In the genomic region with DNA sequence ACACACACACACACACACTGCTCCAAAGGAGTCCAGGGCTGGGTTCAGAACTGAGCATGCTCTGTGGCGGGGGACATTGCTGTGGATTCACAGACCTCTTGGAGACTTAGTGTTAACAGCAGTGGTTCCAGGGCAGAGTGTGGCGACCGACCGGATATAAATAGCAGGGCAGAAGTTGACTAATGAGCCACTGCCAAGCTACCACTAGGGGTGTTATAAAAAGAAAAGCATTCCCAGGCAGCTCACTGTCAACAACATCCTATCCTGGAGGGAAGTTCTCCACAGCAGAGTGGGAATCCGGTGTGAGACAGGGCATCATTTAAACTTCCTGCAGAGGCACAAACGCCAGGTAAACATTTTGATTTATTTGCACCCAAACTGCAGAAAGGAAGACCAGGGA, we compare ENCODE assay signal across 12 mouse cellular contexts. TPM values are rescaled to one million over a fixed set of nuclear protein-coding genes. Genes with fewer than 3 reads are reported as not detected.
DNase-seq lines count a peak whose midpoint lies in the region; ATAC-seq and TF ChIP-seq lines count a peak whose summit lies in the region.
"Had no signal": no experiment of that assay in that cellular context is flagged by ENCODE, and none has a peak within 500 bp of the region (broad histone marks: within the 10 kb centered on the region; RNA-seq: fewer than 3 reads in every experiment).

No protein-coding gene starts in this region.

- H3K4me2 ChIP-seq in lung, embryonic 14.5 days = no peak overlapping the region
- no peak overlapping the region for H3K4me2 ChIP-seq in kidney, embryonic 16.5 days (replicated peaks; ENCODE audit: low read depth, low read length)
- no peak overlapping the region for H3K4me2 ChIP-seq in midbrain, embryonic 16.5 days (ENCODE audit: low read length)
- H3K4me2 ChIP-seq: stomach, embryonic 15.5 days had no signal

- H3K27ac ChIP-seq in lung, embryonic 14.5 days (ENCODE audit: low read depth) = no peak overlapping the region
- peak overlapping the region; percentile 86 for H3K27ac ChIP-seq in heart, adult 2 months
- H3K27ac ChIP-seq in kidney, embryonic 16.5 days (ENCODE audit: low read length) = no peak overlapping the region
- no peak overlapping the region for H3K27ac ChIP-seq in midbrain, embryonic 16.5 days (ENCODE audit: low read length)
- no peak overlapping the region for H3K27ac ChIP-seq in limb, embryonic 10.5 days
- H3K27ac ChIP-seq: liver, embryonic 14.5 days; stomach, embryonic 15.5 days had no signal

- ATAC-seq in lung, embryonic 14.5 days (ENCODE audit: insufficient read depth) = peak; percentile 23; the same call in 1 of the 2 replicates
- peak; percentile 58; the same call in 1 of the 2 replicates for ATAC-seq in kidney, embryonic 16.5 days (ENCODE audit: low FRiP score, low TSS enrichment)
- no peak for ATAC-seq in midbrain, embryonic 16.5 days
- ATAC-seq: Patski had no signal

- TF ChIP-seq CTCF in lung, embryonic 14.5 days (IDR thresholded peaks at IDR 0.05; ENCODE audit: low read depth) = peak; percentile 51
- no peak for TF ChIP-seq CTCF in lung, adult 2 months (IDR thresholded peaks at IDR 0.05; ENCODE audit: insufficient read depth, low read length)
- peak; percentile 69 for TF ChIP-seq CTCF in heart, adult 2 months (IDR thresholded peaks at IDR 0.05)

- no peaks in the 10 kb centered on the region for H3K9me3 ChIP-seq in lung, embryonic 14.5 days (ENCODE audit: low read depth, low read length)
- no peaks in the 10 kb centered on the region for H3K9me3 ChIP-seq in kidney, embryonic 16.5 days (ENCODE audit: low read length)
- no peaks in the 10 kb centered on the region for H3K9me3 ChIP-seq in midbrain, embryonic 16.5 days (replicated peaks; ENCODE audit: control insufficient read depth, low read length, poor library complexity, severe bottlenecking)
- H3K9me3 ChIP-seq in limb, embryonic 10.5 days (replicated peaks) = no peaks in the 10 kb centered on the region
- H3K9me3 ChIP-seq: stomach, embryonic 15.5 days had no signal

- intact Hi-C loops in heart, adult 2 months (cut with DNase I) = no loop called here

- no peak for TF ChIP-seq POLR2A in lung, adult 2 months (IDR thresholded peaks at IDR 0.05; ENCODE audit: borderline replicate concordance, extremely low read depth, low read depth, low read length)
- TF ChIP-seq POLR2A in heart, adult 2 months (IDR thresholded peaks at IDR 0.05; ENCODE audit: insufficient read depth, low read depth, low read length) = peak; percentile 70

- H3K27me3 ChIP-seq in lung, embryonic 14.5 days (ENCODE audit: insufficient read depth, low read length) = peaks cover 13% of the 10 kb centered on the region
- no peaks in the 10 kb centered on the region for H3K27me3 ChIP-seq in heart, adult 2 months (ENCODE audit: control insufficient read depth, insufficient read depth, low read length)
- H3K27me3 ChIP-seq in kidney, embryonic 16.5 days (ENCODE audit: insufficient read depth, low read length) = peaks cover 24% of the 10 kb centered on the region
- peaks cover 1% of the 10 kb centered on the region for H3K27me3 ChIP-seq in midbrain, embryonic 16.5 days (ENCODE audit: control insufficient read depth, insufficient read depth, low read depth, low read length)
- peaks cover 14% of the 10 kb centered on the region for H3K27me3 ChIP-seq in limb, embryonic 10.5 days (ENCODE audit: low read depth, poor library complexity, severe bottlenecking)

- WGBS in lung, embryonic 14.5 days = 18% methylated on average over 6 of the region's 6 CpGs
- 13% methylated on average over 6 of the region's 6 CpGs for WGBS in lung, adult 2 months
- WGBS in heart, adult 2 months = 11% methylated on average over 6 of the region's 6 CpGs
- 22% methylated on average over 6 of the region's 6 CpGs for WGBS in kidney, embryonic 16.5 days
- WGBS in midbrain, embryonic 16.5 days = 52% methylated on average over 6 of the region's 6 CpGs
- WGBS in limb, embryonic 10.5 days = 40% methylated on average over 6 of the region's 6 CpGs

- H3K4me3 ChIP-seq in lung, embryonic 14.5 days (ENCODE audit: low read depth, low read length) = no peak overlapping the region
- H3K4me3 ChIP-seq in lung, adult 2 months (replicated peaks; ENCODE audit: extremely low read depth, low read depth, low read length) = no peak overlapping the region
- H3K4me3 ChIP-seq in heart, adult 2 months = peak overlapping the region; percentile 49
- no peak overlapping the region for H3K4me3 ChIP-seq in kidney, embryonic 16.5 days (ENCODE audit: low read length)
- no peak overlapping the region for H3K4me3 ChIP-seq in midbrain, embryonic 16.5 days (ENCODE audit: low read depth, low read length)
- no peak overlapping the region for H3K4me3 ChIP-seq in limb, embryonic 10.5 days
- H3K4me3 ChIP-seq: stomach, embryonic 15.5 days had no signal

- H3K36me3 ChIP-seq in lung, embryonic 14.5 days (ENCODE audit: insufficient read depth) = no peaks in the 10 kb centered on the region
- peaks cover 8% of the 10 kb centered on the region for H3K36me3 ChIP-seq in heart, adult 2 months (ENCODE audit: control insufficient read depth, insufficient read depth, low read length)
- H3K36me3 ChIP-seq in kidney, embryonic 16.5 days (ENCODE audit: insufficient read depth, low read length) = no peaks in the 10 kb centered on the region
- no peaks in the 10 kb centered on the region for H3K36me3 ChIP-seq in midbrain, embryonic 16.5 days (ENCODE audit: control insufficient read depth, insufficient read depth, low read length)
- H3K36me3 ChIP-seq in limb, embryonic 10.5 days = no peaks in the 10 kb centered on the region
- H3K36me3 ChIP-seq: stomach, embryonic 15.5 days had no signal

- no peak overlapping the region for H3K9ac ChIP-seq in lung, embryonic 14.5 days
- H3K9ac ChIP-seq in heart, adult 2 months (ENCODE audit: low read depth, low read length) = peak overlapping the region; percentile 61
- no peak overlapping the region for H3K9ac ChIP-seq in kidney, embryonic 16.5 days (replicated peaks; ENCODE audit: low read length)
- H3K9ac ChIP-seq in midbrain, embryonic 16.5 days (ENCODE audit: low read depth, low read length) = no peak overlapping the region
- H3K9ac ChIP-seq: liver, embryonic 14.5 days; stomach, embryonic 15.5 days had no signal

- H3K4me1 ChIP-seq in lung, embryonic 14.5 days (ENCODE audit: insufficient read depth) = no peaks in the 10 kb centered on the region
- peaks cover 3% of the 10 kb centered on the region; the same call in 1 of the 2 replicates for H3K4me1 ChIP-seq in lung, adult 2 months (ENCODE audit: control insufficient read depth, insufficient read depth, low read length)
- peaks cover 4% of the 10 kb centered on the region for H3K4me1 ChIP-seq in heart, adult 2 months (ENCODE audit: control insufficient read depth, insufficient read depth, low read length)
- 0 out of 2 replicates have a peak, but pooled peaks cover 2% of the 10 kb centered on the region for H3K4me1 ChIP-seq in kidney, embryonic 16.5 days (ENCODE audit: insufficient read depth, low read length)
- no peaks in the 10 kb centered on the region for H3K4me1 ChIP-seq in midbrain, embryonic 16.5 days (ENCODE audit: control insufficient read depth, insufficient read depth, low read length)
- H3K4me1 ChIP-seq in limb, embryonic 10.5 days = peaks cover 13% of the 10 kb centered on the region; the same call in 1 of the 2 replicates
- H3K4me1 ChIP-seq: stomach, embryonic 15.5 days had no signal

- no peak for TF ChIP-seq EP300 in heart, adult 2 months (IDR thresholded peaks at IDR 0.05; ENCODE audit: insufficient read depth, low read depth, low read length)

- H3K79me2 ChIP-seq in heart, adult 2 months (replicated peaks; ENCODE audit: control insufficient read depth, insufficient read depth, low read length) = no peaks in the 10 kb centered on the region; the same call in 1 of the 2 replicates

- peak; percentile 54 for DNase-seq in lung, embryonic 14.5 days
- no peak for DNase-seq in lung, adult 2 months
- DNase-seq in heart, adult 2 months = peak in 1 of 2 experiments; percentile 64
- peak; percentile 84 for DNase-seq in skeletal muscle tissue, adult 2 months (ENCODE audit: low read depth, low spot score)
- no peak for DNase-seq in limb, embryonic 10.5 days (ENCODE audit: low spot score)

RNA-seq across cellular contexts. Expression of a gene that starts 38.0 kb away (rescaled TPM):
- not detected in 2 replicates for polyA plus RNA-seq in lung, embryonic 14.5 days (2014; fragmentation: Nextera tagmentation; extraction: Ambion mirVana)
- 2.2 and 3.0 TPM in 2 replicates for polyA plus RNA-seq in lung, adult 2 months (2012; rRNA removed)
- total RNA-seq in heart, adult 2 months (2021) = under 1 TPM in 1 of 2 experiments, not detected in 1; 0.34 TPM
- polyA plus RNA-seq in heart, adult 2 months (2012; rRNA removed) = 1.0 and 3.6 TPM in 2 replicates
- polyA plus RNA-seq in kidney, embryonic 16.5 days (2015; fragmentation: Nextera tagmentation; extraction: Ambion mirVana) = 1.1 TPM in 2 replicates
- polyA plus RNA-seq in midbrain, embryonic 16.5 days (2015; fragmentation: Nextera tagmentation; extraction: Ambion mirVana) = 0.16 and 0.32 TPM in 2 replicates
- polyA plus RNA-seq in limb, embryonic 10.5 days (2016; fragmentation: Nextera tagmentation; extraction: Ambion mirVana) = 0.26 and 0.28 TPM in 2 replicates
- polyA plus RNA-seq: neural tube, embryonic 14.5 days had no signal

RNA-seq across cellular contexts. Expression of a gene that starts 48.4 kb away (rescaled TPM):
- polyA plus RNA-seq in lung, embryonic 14.5 days (2014; fragmentation: Nextera tagmentation; extraction: Ambion mirVana) = 57.8 and 61.9 TPM in 2 replicates
- 10.5 and 13.2 TPM in 2 replicates for polyA plus RNA-seq in lung, adult 2 months (2012; rRNA removed)
- 10 to 100 TPM; 14.5 to 20.9 TPM for total RNA-seq in heart, adult 2 months (2021)
- 11.1 and 19.9 TPM in 2 replicates for polyA plus RNA-seq in heart, adult 2 months (2012; rRNA removed)
- polyA plus RNA-seq in kidney, embryonic 16.5 days (2015; fragmentation: Nextera tagmentation; extraction: Ambion mirVana) = 54.1 and 54.4 TPM in 2 replicates
- polyA plus RNA-seq in midbrain, embryonic 16.5 days (2015; fragmentation: Nextera tagmentation; extraction: Ambion mirVana) = 57.8 and 62.0 TPM in 2 replicates
- 76.6 and 81.9 TPM in 2 replicates for polyA plus RNA-seq in limb, embryonic 10.5 days (2016; fragmentation: Nextera tagmentation; extraction: Ambion mirVana)

RNA-seq across cellular contexts. Expression of a gene that starts 55.0 kb away (rescaled TPM):
- 1.4 and 5.4 TPM in 2 replicates for polyA plus RNA-seq in lung, embryonic 14.5 days (2014; fragmentation: Nextera tagmentation; extraction: Ambion mirVana)
- 16.5 and 26.2 TPM in 2 replicates for polyA plus RNA-seq in lung, adult 2 months (2012; rRNA removed)
- 100 to 1,000 TPM; 622 to 797 TPM for total RNA-seq in heart, adult 2 months (2021)
- 268 and 420 TPM in 2 replicates for polyA plus RNA-seq in heart, adult 2 months (2012; rRNA removed)
- polyA plus RNA-seq in kidney, embryonic 16.5 days (2015; fragmentation: Nextera tagmentation; extraction: Ambion mirVana) = 2.6 and 3.5 TPM in 2 replicates
- polyA plus RNA-seq in midbrain, embryonic 16.5 days (2015; fragmentation: Nextera tagmentation; extraction: Ambion mirVana) = 4.3 and 6.3 TPM in 2 replicates
- 0.89 and 2.0 TPM in 2 replicates for polyA plus RNA-seq in limb, embryonic 10.5 days (2016; fragmentation: Nextera tagmentation; extraction: Ambion mirVana)
- polyA plus RNA-seq: Patski had no signal

RNA-seq across cellular contexts. Expression of a gene that starts 58.8 kb away (rescaled TPM):
- 0.43 TPM in 1 of 2 replicates, not detected in the other for polyA plus RNA-seq in lung, embryonic 14.5 days (2014; fragmentation: Nextera tagmentation; extraction: Ambion mirVana)
- 1.8 and 3.0 TPM in 2 replicates for polyA plus RNA-seq in lung, adult 2 months (2012; rRNA removed)
- 1 to 10 TPM; 2.8 to 3.0 TPM for total RNA-seq in heart, adult 2 months (2021)
- 12.2 and 21.0 TPM in 2 replicates for polyA plus RNA-seq in heart, adult 2 months (2012; rRNA removed)
- not detected in 2 replicates for polyA plus RNA-seq in kidney, embryonic 16.5 days (2015; fragmentation: Nextera tagmentation; extraction: Ambion mirVana)
- not detected in 2 replicates for polyA plus RNA-seq in midbrain, embryonic 16.5 days (2015; fragmentation: Nextera tagmentation; extraction: Ambion mirVana)
- polyA plus RNA-seq in limb, embryonic 10.5 days (2016; fragmentation: Nextera tagmentation; extraction: Ambion mirVana) = not detected in 2 replicates
- polyA plus RNA-seq: intestine, embryonic 14.5 days; neural tube, embryonic 14.5 days; stomach, embryonic 15.5 days had no signal

Comparison
In these comparisons a context has a peak if more than half of its experiments do, and no peak if none do; other contexts are left out.
1. DNase-seq: peak in lung, embryonic 14.5 days (single experiment) and skeletal muscle tissue, adult 2 months (single experiment); none in lung, adult 2 months (single experiment) and limb, embryonic 10.5 days (single experiment).